Mouse (Mus musculus): ENCODE measurements at regions not wholly inside any gene's neighbourhood (a gene's known extent, or its start where the extent isn't known, plus 50 kb on each side); places are given as distances from the start of the nearest gene placed in this dataset.

DNA sequence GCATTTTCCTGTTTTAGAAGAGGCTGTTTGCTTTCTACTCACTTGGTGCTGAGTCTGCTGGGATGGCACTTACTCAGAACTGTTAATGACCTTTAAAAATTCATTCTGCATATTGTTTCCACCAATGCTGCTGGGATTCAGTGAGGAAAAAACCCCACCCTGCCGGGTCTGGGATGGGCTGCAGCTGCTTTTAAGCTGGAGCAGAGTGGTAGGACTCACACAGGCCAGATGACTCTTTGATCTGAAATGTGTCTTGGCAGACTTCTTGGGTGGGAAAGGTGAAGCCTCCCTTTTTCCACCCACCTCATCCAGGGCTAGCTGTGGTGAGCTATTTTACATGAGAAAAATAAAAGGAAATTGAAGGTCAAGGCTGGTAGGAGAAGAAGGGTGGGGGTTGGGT, 56.4 kb upstream of the Ddhd1 start:
- H3K27ac ChIP-seq (ENCODE audit: insufficient read depth, low read depth, low read length, poor library complexity, severe bottlenecking), result no peak overlapping the region
- no peaks in the 10 kb centered on the region; a peak in 1 of 4 replicates for H3K4me1 ChIP-seq (ENCODE audit: control insufficient read depth in 2 of 2, insufficient read depth in 2 of 2, low read length in 2 of 2, poor library complexity in 1 of 2)
- no peaks in the 10 kb centered on the region for H3K36me3 ChIP-seq (ENCODE audit: control insufficient read depth, insufficient read depth, low read length, poor library complexity, severe bottlenecking)
- no peaks in the 10 kb centered on the region for H3K9me3 ChIP-seq (ENCODE audit: control insufficient read depth, insufficient read depth, low read depth, low read length)
- H3K9ac ChIP-seq (ENCODE audit: insufficient read depth, low read depth, low read length, poor library complexity, severe bottlenecking), result no peak overlapping the region
- no peak for DNase-seq (ENCODE audit: low read depth, low spot score)
- TF ChIP-seq MAFK (IDR thresholded peaks at IDR 0.05; ENCODE audit: insufficient read depth, low read depth, low read length) (no peak), HCFC1 (IDR thresholded peaks at IDR 0.05; ENCODE audit: borderline replicate concordance, insufficient read depth, low read length) (no peak), ZNF384 (IDR thresholded peaks at IDR 0.05; ENCODE audit: low read depth, low read length) (no peak), ZC3H11A (IDR thresholded peaks at IDR 0.05; ENCODE audit: borderline replicate concordance, low read depth, low read length) (no peak), CHD2 (IDR thresholded peaks at IDR 0.05; ENCODE audit: low read depth, low read length) (no peak)
- in situ Hi-C loops (cut with MboI; ENCODE audit: low sequenced_read_pairs in 2 of 2, unreplicated experiment in 2 of 2), result no loop called here
- H3K4me3 ChIP-seq (ENCODE audit: insufficient read depth in 1 of 2, low read depth in 1 of 2, low read length in 2 of 2, poor library complexity in 1 of 2, severe bottlenecking in 1 of 2), result no peak overlapping the region

DNA sequence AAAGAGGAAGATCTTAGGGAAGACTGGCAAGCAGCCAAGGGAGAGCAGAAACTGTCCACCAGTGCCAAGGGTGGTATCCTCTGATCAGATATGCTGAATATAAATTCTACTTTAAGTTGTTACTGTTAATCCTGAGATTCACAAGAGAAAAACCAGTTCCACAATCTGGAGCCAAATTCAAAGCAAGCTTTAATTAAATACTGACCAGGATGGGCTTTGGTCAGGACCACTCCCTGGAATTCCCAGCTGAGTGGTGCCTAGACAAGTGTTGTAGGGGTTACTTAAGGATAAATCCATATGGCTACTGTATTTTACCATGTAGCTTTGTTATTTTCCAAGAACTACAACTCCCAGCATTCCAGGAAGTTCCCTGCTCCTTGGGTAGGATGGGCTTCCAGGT, 56.8 kb upstream of the Ddhd1 start:
- in situ Hi-C loops (cut with MboI; ENCODE audit: low sequenced_read_pairs in 2 of 2, unreplicated experiment in 2 of 2), result no loop called here
- no peaks in the 10 kb centered on the region for H3K9me3 ChIP-seq (ENCODE audit: control insufficient read depth, insufficient read depth, low read depth, low read length)
- H3K4me1 ChIP-seq (ENCODE audit: control insufficient read depth in 2 of 2, insufficient read depth in 2 of 2, low read length in 2 of 2, poor library complexity in 1 of 2), result no peaks in the 10 kb centered on the region; a peak in 1 of 4 replicates
- no peak overlapping the region for H3K4me3 ChIP-seq (ENCODE audit: insufficient read depth in 1 of 2, low read depth in 1 of 2, low read length in 2 of 2, poor library complexity in 1 of 2, severe bottlenecking in 1 of 2)
- TF ChIP-seq MAFK (IDR thresholded peaks at IDR 0.05; ENCODE audit: insufficient read depth, low read depth, low read length) (no peak), ZNF384 (IDR thresholded peaks at IDR 0.05; ENCODE audit: low read depth, low read length) (no peak), HCFC1 (IDR thresholded peaks at IDR 0.05; ENCODE audit: borderline replicate concordance, insufficient read depth, low read length) (no peak), CHD2 (IDR thresholded peaks at IDR 0.05; ENCODE audit: low read depth, low read length) (no peak), ZC3H11A (IDR thresholded peaks at IDR 0.05; ENCODE audit: borderline replicate concordance, low read depth, low read length) (no peak)
- no peak for DNase-seq (ENCODE audit: low read depth, low spot score)
- no peak overlapping the region for H3K9ac ChIP-seq (ENCODE audit: insufficient read depth, low read depth, low read length, poor library complexity, severe bottlenecking)
- H3K27ac ChIP-seq (ENCODE audit: insufficient read depth, low read depth, low read length, poor library complexity, severe bottlenecking), result no peak overlapping the region
- H3K36me3 ChIP-seq (ENCODE audit: control insufficient read depth, insufficient read depth, low read length, poor library complexity, severe bottlenecking), result no peaks in the 10 kb centered on the region

DNA sequence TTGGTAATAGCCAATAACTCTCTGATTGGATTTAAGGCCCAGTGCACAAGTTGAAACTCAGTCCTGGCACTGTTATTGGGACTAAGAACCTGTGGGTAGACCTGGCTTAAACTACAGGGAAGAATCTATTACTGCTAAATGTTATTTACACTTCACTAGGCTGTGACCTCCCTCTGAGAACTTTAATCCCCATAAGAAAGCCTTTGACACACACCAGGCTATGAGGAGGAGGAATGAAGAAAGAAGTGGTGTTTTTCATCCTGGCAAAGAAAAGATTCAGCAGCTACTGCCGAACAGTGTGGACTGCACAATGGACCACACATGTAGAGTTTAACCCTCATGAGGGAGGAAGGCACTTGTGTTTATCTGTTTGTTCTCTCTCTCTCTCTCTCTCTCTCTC, 58.2 kb upstream of the Ddhd1 start:
- TF ChIP-seq ZC3H11A (IDR thresholded peaks at IDR 0.05; ENCODE audit: borderline replicate concordance, low read depth, low read length) (no peak), HCFC1 (IDR thresholded peaks at IDR 0.05; ENCODE audit: borderline replicate concordance, insufficient read depth, low read length) (no peak), MAFK (IDR thresholded peaks at IDR 0.05; ENCODE audit: insufficient read depth, low read depth, low read length) (no peak), ZNF384 (IDR thresholded peaks at IDR 0.05; ENCODE audit: low read depth, low read length) (no peak), CHD2 (IDR thresholded peaks at IDR 0.05; ENCODE audit: low read depth, low read length) (no peak)
- Histone ChIP-seq H3K27ac (ENCODE audit: insufficient read depth, low read depth, low read length, poor library complexity, severe bottlenecking) (no peak overlapping the region), H3K36me3 (ENCODE audit: control insufficient read depth, insufficient read depth, low read length, poor library complexity, severe bottlenecking) (no peaks in the 10 kb centered on the region), H3K9ac (ENCODE audit: insufficient read depth, low read depth, low read length, poor library complexity, severe bottlenecking) (no peak overlapping the region), H3K9me3 (ENCODE audit: control insufficient read depth, insufficient read depth, low read depth, low read length) (no peaks in the 10 kb centered on the region), H3K4me3 (ENCODE audit: insufficient read depth in 1 of 2, low read depth in 1 of 2, low read length in 2 of 2, poor library complexity in 1 of 2, severe bottlenecking in 1 of 2) (no peak overlapping the region), H3K4me1 (ENCODE audit: control insufficient read depth in 2 of 2, insufficient read depth in 2 of 2, low read length in 2 of 2, poor library complexity in 1 of 2) (no peaks in the 10 kb centered on the region; a peak in 1 of 4 replicates)
- in situ Hi-C loops (cut with MboI; ENCODE audit: low sequenced_read_pairs in 2 of 2, unreplicated experiment in 2 of 2), result no loop called here
- no peak for DNase-seq (ENCODE audit: low read depth, low spot score)

DNA sequence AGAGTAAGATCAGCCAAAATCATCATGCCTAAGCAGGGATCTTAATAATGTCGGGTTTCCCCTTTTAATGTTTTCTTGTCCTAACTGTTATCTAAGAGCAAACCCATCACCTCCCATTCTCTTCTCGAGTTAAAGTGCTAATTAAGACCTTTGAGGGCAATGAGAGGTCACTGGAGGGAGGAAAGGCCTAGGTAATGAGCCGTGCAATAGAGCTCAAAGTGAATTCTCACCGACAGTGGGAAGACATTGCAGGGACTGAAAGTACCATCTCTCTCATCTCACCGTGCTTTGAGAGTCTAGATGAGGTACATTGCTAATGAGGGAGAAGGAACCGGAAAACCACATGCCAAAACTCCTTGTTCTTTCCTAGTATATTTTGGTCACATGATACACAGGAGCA, 64.9 kb upstream of the Ddhd1 start:
- Histone ChIP-seq H3K4me1 (ENCODE audit: control insufficient read depth in 2 of 2, insufficient read depth in 2 of 2, low read length in 2 of 2, poor library complexity in 1 of 2) (no peaks in the 10 kb centered on the region), H3K4me3 (ENCODE audit: insufficient read depth in 1 of 2, low read depth in 1 of 2, low read length in 2 of 2, poor library complexity in 1 of 2, severe bottlenecking in 1 of 2) (no peak overlapping the region), H3K36me3 (ENCODE audit: control insufficient read depth, insufficient read depth, low read length, poor library complexity, severe bottlenecking) (no peaks in the 10 kb centered on the region), H3K27ac (ENCODE audit: insufficient read depth, low read depth, low read length, poor library complexity, severe bottlenecking) (no peak overlapping the region), H3K9ac (ENCODE audit: insufficient read depth, low read depth, low read length, poor library complexity, severe bottlenecking) (no peak overlapping the region), H3K9me3 (ENCODE audit: control insufficient read depth, insufficient read depth, low read depth, low read length) (no peaks in the 10 kb centered on the region)
- in situ Hi-C loops (cut with MboI; ENCODE audit: low sequenced_read_pairs in 2 of 2, unreplicated experiment in 2 of 2), result no loop called here
- DNase-seq (ENCODE audit: low read depth, low spot score), result no peak
- no peak for TF ChIP-seq ZC3H11A (IDR thresholded peaks at IDR 0.05; ENCODE audit: borderline replicate concordance, low read depth, low read length)
- no peak for TF ChIP-seq ZNF384 (IDR thresholded peaks at IDR 0.05; ENCODE audit: low read depth, low read length)
- no peak for TF ChIP-seq HCFC1 (IDR thresholded peaks at IDR 0.05; ENCODE audit: borderline replicate concordance, insufficient read depth, low read length)
- TF ChIP-seq CHD2 (IDR thresholded peaks at IDR 0.05; ENCODE audit: low read depth, low read length), result no peak
- TF ChIP-seq MAFK (IDR thresholded peaks at IDR 0.05; ENCODE audit: insufficient read depth, low read depth, low read length), result no peak

DNA sequence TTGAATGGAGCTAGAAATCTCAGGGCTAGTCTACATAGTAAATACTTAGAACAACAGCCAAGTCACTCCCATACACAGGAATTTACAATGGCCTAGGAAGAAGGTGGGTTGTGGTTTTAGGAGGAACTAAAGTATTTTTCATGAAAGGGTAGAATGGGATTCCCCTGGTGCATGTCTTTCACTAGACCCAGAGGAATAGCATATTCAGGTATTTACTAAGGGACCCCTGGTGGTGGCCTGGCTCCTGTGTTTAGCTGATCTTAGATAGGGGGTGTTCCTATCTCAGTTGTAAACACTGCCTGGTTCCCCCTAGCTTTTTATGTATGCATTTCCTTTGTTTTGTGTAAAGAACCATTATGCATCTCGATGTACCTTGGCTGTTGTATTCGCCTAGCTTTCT, 66.4 kb upstream of the Ddhd1 start:
- H3K4me3 ChIP-seq (ENCODE audit: insufficient read depth in 1 of 2, low read depth in 1 of 2, low read length in 2 of 2, poor library complexity in 1 of 2, severe bottlenecking in 1 of 2), result no peak overlapping the region
- H3K27ac ChIP-seq (ENCODE audit: insufficient read depth, low read depth, low read length, poor library complexity, severe bottlenecking), result no peak overlapping the region
- no peaks in the 10 kb centered on the region for H3K9me3 ChIP-seq (ENCODE audit: control insufficient read depth, insufficient read depth, low read depth, low read length)
- H3K9ac ChIP-seq (ENCODE audit: insufficient read depth, low read depth, low read length, poor library complexity, severe bottlenecking), result no peak overlapping the region
- in situ Hi-C loops (cut with MboI; ENCODE audit: low sequenced_read_pairs in 2 of 2, unreplicated experiment in 2 of 2), result no loop called here
- TF ChIP-seq ZNF384 (IDR thresholded peaks at IDR 0.05; ENCODE audit: low read depth, low read length) (no peak), CHD2 (IDR thresholded peaks at IDR 0.05; ENCODE audit: low read depth, low read length) (no peak), HCFC1 (IDR thresholded peaks at IDR 0.05; ENCODE audit: borderline replicate concordance, insufficient read depth, low read length) (no peak), ZC3H11A (IDR thresholded peaks at IDR 0.05; ENCODE audit: borderline replicate concordance, low read depth, low read length) (no peak), MAFK (IDR thresholded peaks at IDR 0.05; ENCODE audit: insufficient read depth, low read depth, low read length) (no peak)
- H3K36me3 ChIP-seq (ENCODE audit: control insufficient read depth, insufficient read depth, low read length, poor library complexity, severe bottlenecking), result no peaks in the 10 kb centered on the region
- DNase-seq (ENCODE audit: low read depth, low spot score), result no peak
- no peaks in the 10 kb centered on the region for H3K4me1 ChIP-seq (ENCODE audit: control insufficient read depth in 2 of 2, insufficient read depth in 2 of 2, low read length in 2 of 2, poor library complexity in 1 of 2)

Measured in ES-E14 (cell line).